Mouse (Mus musculus) gastrocnemius, adult 2 months (tissue): ENCODE results near the gene Fat3. TPM values are rescaled to one million over a fixed set of nuclear protein-coding genes. Genes with fewer than 3 reads are reported as not detected.

Source experiments
- DNase-seq: peaks from one replicate; pipeline ENCODE4 v3.0.0; 2022
- H3K27ac ChIP-seq: fragments of 200-600 bp; 2 replicates; pipeline ENCODE4 v1.8.1; 2022; ENCODE audit warnings: mild to moderate bottlenecking
- H3K4me3 ChIP-seq: fragments of 200-600 bp; 2 replicates; pipeline ENCODE4 v1.8.1; 2022; ENCODE audit warnings: mild to moderate bottlenecking, moderate library complexity
- CTCF ChIP-seq: fragments of 200-600 bp; IDR thresholded peaks from 2 replicates; pipeline ENCODE4 v1.8.1; 2022; ENCODE audit warnings: antibody characterized with exemption, mild to moderate bottlenecking, moderate library complexity
- intact Hi-C: fragments of 180-260 bp; cut with DNase I; formaldehyde crosslinking; loops from one replicate; pipeline ENCODE4 v1.15.1; 2025
- total RNA-seq, 2 experiments: library from RNA; stranded (reverse); gene quantifications; 2 replicates each; pipeline ENCODE4 v1.2.3; 2021

The Fat3 gene
- total RNA-seq, 2 experiments from 2014 or later: 0.26 to 0.64 TPM

GRCm38 (mm10) chr9:15869456-15869855, 631.6 kb downstream of the Fat3 start:
- Histone ChIP-seq H3K27ac (no peak overlapping the region), H3K4me3 (no peak overlapping the region)
- intact Hi-C loops: no loop called here
- TF ChIP-seq CTCF: no peak
- DNase-seq: no peak

- intact Hi-C loops: no loop called here
- Histone ChIP-seq H3K27ac (no peak overlapping the region), H3K4me3 (no peak overlapping the region)
- no peak for TF ChIP-seq CTCF
- DNase-seq: no peak
Measured at GRCm38 (mm10) chr9:15866280-15867072, 634.6 kb downstream of the Fat3 start.

GRCm38 (mm10) chr9:15861402-15861801, 639.7 kb downstream of the Fat3 start:
- H3K27ac ChIP-seq: no peak overlapping the region
- TF ChIP-seq CTCF: no peak
- intact Hi-C loops: no loop called here
- no peak overlapping the region for H3K4me3 ChIP-seq
- DNase-seq: no peak
